Mouse (Mus musculus) gastrocnemius, postnatal 25 days (tissue): ENCODE data around the gene Qrich2. TPM values are rescaled to one million over a fixed set of nuclear protein-coding genes. Genes with fewer than 3 reads are reported as not detected.

Source experiments
- DNase-seq: peaks from one replicate; pipeline ENCODE4 v3.0.0; 2022
- total RNA-seq, 2 experiments: library from RNA; stranded (reverse); gene quantifications; 1 replicate in 1 of 2; 2 replicates in 1 of 2; pipeline ENCODE4 v1.2.3; 2021

Gene Qrich2
- total RNA-seq, 2 experiments from 2014 or later = not detected

DNA sequence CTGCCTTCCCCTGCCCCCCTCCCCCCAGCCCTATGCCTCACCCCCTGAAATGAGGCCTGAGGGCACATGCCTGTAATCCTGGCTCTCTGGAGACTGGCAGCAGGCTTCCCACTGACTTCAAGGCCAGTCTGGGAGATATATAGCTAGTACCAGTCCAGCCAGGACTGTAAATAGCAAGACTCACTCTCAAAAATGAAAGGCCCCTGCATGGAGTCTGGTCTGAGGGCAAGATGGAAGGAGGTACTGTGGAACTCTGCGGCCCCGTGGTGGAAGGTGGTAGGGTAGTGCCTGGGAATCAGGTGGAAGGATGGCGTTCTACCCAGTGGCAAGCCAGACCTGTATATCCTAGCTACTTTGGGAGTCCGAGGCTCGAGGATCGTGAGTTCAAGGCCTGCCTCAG lies 22.1 kb downstream of the Qrich2 start:
- DNase-seq = no peak

DNA sequence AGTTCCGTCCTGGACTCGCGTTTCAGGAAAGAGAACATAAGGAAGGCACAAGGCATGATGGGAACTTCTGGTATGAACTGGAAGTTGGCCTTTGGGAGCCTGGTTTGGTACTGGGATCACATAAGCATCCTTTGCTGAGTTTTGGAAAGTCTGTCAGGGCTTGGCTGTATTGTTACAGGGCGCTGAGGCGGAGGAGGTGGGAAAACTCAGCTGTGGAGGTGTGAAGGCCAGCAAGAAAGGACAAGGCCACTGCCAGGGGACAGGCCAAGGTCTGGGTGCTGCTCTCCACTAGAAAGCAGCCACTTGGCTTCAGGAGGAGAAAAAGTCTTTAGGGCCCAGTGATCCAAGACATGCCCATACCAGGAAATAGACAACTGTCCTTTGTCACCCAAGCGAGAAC lies 22.7 kb downstream of the Qrich2 start:
- no peak for DNase-seq

- DNase-seq = no peak
Measured at GRCm38 (mm10) chr11:116442867-116443177, 23.2 kb downstream of the Qrich2 start.

DNA sequence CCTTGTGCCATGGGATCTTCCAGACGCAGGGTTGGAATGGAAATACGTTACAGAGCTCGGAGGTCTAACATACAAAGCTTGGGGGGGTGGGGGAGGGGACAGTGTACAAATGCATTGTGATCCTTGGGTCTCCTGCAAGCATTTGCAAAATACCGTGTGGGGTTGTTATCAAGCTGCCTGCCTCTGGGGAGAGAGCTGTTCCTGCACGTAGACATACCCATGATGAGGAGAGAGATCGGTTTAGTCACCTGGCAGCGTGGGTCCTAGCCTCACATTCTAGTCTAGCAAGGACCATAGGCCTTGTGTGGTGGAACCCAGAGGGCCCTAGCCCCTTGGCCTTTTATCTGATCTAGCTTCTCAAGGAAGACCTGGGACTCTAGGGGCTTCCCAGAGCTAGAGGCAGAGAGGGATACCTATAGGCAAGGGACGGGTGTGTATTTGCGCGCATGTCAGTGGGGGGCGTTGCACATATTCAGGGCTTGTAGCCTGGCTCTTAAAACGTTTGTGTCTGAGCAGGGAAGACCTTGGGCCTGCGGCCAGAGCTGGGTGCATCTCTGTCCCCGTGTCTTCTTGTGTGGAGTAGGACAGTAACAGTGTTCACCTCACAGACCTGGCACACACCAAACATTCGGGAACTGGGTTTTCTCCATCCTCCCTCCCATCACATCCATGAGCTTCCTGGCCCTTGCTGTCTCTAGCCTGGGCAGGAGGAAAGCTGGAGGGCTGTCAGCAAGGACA lies 23.7 kb downstream of the Qrich2 start:
- DNase-seq = no peak

DNA sequence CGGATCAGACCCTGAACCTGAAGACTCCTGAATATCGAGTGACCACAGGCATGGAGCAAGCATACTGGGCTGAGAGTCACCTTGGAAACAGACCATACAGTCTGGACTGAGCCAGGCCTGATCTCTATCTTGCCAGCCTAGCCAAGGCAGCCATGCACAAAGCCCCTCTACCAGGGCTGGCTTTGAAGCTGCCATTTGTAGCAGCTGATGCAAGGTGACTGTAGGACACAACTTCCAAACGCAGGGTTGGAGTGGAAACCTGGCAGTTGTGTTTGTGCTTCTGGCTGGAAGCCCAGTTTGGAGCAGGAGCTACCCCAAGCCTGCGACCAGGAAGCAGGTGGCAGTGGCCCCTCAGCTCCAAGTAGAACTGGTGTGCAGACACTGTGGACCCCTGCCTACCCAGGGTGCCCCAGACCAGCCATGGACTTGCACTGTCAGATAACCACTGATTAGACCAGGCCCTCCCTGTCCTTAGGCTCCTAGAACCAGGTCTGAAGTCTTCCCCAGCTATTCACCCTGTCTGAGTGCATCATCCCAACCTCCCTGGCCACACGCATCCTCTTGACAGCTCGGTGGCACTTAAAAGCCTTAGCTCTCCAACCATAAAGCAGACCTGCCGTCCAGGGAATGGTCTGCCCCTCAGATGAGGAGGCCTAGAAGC lies 25.5 kb downstream of the Qrich2 start:
- DNase-seq = peak; percentile 50

DNA sequence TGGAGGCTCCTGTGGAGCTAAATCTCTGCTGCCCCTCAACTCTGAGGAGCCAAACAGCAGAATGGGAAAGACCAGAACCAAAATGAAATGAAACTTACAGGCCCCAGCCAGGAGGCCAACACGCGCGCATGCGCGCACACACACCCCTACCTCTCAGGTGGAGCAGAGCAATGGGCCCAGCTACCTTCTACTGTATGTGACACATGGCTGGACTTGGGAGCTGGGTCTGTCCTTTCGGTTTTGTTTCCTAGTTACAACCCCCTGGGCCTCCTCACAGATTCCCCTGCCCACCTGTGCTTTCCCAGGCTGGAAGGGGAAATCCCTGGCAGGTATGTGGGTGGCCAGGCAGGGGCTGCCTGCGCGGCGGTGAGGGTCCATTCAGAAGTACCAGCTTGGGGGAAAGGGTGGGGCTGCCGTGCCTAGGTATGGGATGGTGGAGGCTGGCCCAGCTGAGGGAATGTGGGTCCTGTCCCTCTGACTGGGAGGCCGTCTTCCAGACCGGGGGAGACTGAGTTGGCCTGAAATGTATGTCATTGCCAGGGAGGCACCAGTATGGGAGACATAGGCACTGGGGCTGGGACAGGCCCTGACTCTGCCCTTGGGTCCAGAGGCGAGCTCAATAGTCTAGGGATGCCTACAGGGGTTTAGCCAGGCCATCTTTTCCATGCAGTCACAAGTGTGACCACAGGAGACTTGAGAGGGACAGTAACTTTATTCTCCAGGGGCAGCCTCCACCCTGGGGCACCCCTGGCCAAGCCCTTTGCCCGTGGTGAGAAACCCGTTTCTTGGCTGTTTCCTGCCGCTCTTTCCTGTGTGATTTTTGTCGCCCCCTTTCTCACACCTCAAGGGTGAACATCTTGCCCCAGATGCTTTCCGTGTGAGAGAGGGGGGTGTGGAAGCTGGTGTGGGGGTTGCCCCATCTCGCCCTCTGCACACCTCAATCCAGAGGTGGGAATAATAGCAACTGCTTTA lies 26.5 kb downstream of the Qrich2 start:
- no peak for DNase-seq

DNA sequence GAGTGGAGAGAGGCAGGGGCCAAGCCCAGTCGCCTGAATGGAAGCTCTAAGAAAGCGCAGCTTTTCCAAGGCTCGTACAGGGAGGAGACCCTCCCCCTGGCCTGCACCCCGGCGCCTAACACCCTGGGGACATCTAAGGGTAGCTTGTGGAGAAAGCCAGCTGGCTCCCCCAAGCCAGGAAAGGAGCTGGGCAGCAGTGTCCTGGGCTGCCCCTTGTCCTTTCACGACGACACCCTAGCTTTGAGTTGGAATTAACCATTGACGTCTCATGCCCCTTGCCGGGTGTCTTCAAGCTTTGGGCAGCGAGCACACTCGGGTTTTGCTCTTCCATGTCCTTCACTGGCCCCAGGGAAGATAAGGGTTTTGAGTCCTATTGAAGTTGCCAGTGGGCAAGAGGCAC lies 28.5 kb downstream of the Qrich2 start:
- DNase-seq = peak; percentile 45

GRCm38 (mm10) chr11:116436725-116437331 lies 29.2 kb downstream of the Qrich2 start:
- DNase-seq = peak; percentile 84

DNA sequence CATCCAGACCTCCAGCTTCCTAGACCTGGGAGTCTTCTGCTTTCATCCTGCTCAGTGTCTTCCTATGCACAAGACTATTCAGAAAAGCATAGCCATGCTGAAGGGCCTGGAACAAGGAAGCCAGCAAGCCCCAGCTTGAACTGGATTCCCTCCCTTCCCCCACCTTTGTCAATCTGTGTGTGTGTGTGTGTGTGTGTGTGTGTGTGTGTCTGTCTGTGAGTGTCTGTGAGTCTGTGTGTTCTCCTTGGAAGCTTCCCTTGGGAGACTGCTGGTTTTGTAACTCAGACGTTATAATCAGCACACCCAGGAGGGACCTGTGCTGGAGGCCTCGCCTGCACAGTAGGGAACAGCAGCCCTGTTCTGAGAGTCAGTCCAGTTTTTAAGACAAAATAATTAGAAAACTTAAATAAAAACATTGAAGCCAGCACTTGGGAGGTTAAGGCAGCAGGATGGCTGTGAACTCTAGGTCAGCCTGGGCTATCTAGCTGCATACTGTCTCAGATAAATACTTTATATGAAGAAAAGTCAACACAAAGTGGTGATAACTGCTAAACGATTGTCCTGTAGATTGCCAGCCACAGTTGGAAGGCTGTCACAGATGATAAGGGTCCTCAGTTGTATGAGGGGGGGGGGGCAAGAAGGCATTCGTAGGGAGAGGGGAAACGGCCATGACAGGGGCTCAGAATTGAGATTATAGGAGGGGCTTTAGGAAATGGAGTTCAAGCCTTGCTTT lies 29.9 kb downstream of the Qrich2 start:
- no peak for DNase-seq

DNA sequence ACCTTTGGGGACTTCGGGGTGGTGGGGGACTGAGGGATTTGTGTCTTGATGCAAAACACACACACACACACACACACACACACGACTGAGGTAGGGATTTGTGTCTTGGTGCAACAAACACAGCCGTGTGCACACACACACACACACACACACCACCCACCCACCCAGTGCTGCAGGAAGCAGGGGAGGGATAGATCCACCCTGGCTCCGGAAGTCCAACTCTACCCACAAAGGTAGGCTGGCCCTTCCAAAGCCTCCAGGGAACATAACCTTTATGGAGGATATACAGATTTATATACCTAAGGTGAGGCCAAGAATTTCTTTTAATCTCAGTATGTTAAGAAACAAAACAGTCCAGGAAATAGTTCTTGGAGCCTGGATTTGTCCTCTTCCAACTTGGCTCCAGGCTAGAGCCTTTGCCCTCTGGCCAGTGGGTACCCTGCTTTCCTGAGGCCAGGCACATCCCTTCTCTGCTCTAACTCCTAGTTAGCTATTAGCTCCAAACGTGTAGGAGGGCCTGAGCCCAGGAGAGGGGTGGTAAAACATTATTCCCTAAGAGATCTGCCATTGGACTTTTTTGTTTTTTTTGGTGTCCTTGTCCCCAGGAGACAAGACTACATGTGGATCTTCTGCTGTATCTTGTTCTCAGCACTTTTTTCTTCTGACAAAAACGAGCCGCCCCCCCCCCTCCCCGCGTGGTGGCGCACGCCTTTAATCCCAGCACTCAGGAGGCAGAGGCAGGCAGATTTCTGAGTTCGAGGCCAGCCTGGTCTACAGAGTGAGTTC lies 30.9 kb downstream of the Qrich2 start:
- DNase-seq = no peak

GRCm38 (mm10) chr11:116434287-116434966 lies 31.6 kb downstream of the Qrich2 start:
- DNase-seq = peak; percentile 85

GRCm38 (mm10) chr11:116433356-116434286 lies 32.4 kb downstream of the Qrich2 start, which contains the start of gene Ubald2:
TSS of gene Ubald2 (plus strand) at chr11:116434094.
- DNase-seq = peak; percentile 100

DNA sequence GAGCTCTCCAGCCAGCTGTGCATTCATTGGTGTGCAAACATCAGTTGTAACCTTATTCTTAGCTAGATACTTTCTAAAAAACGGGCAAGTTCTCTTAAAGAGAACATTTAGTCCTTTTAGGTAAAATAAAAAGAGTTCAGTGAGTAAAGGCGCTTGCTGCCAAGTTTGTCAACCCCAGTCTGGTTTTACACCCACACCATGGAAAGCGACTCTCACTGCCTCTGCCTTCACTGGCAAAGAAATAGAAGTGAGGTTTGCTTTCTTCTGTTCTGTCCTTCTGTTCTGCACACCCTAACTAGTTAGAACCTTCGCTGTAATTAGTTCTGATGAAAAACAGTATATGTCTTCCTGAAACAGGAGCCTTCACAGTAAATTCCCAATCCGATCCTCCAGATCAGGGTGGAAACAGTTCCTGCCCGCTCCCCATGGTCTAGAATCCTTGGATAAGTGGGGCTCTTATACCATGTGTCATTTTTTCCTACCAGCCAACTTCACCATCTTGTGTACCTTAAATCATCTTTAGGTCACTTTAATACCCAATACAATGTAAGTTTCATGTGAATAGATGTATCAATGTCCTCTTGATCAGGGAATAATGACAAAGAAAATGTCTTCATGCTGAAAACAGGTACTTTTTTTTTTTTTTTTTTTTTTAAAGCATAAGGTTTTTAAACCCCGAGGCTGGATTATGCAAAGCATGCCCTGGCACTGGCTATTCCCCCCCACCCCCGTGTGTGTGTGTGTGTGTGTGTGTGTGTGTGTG lies 33.3 kb downstream of the Qrich2 start:
- DNase-seq = no peak

DNA sequence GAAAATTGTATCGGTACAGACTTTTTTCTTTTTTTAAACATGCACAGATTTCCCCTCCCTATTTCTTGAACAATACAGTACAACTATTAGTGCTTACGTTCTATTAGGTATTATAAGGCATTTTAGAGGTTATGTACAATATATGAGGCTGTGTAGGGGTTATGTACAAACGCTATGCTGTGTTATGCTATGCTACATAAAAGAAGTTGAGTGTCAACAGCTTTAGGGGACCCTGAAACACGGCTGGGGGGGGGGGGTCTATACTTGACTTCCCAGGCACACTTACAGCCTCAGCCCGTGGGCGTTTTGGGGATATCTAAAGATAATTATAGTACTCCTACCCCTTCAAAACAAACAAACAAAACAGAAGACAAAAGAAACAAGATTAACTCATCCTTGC lies 33.9 kb downstream of the Qrich2 start:
- DNase-seq = no peak

GRCm38 (mm10) chr11:116431428-116432077 lies 34.5 kb downstream of the Qrich2 start:
- DNase-seq = no peak

DNA sequence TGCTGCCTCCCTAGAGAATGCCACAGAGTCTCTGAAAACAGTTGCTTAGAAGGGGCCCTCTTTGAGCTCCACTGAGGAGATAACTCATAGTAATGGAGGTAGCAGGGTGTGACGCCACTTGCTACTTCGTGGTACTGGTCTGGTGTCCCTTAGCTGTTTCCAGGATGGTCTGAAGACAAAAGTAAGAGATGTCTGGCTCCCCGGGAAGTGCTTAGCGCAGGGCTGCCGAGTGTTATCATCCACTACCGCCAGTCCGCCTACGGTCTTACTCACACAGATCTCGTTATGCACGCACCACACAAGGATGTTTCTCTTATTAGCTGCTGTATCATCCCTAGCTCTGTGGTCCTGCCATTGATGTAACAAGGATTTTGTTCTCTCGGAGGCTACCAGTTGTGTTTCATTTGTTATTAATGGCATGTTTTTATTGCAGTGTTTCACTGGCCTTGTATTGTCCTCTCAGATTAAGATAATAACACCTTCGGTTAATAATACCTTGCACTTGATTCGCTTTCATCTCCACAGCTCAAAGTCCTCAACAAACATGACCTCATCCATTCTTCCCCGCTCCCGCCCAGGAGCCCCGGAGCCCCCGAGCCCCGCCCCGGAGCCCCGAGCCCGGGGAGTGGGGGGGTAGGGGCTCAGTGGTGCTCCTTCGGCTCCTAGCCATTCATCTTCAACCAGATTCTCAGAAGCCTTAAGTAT lies 35.2 kb downstream of the Qrich2 start:
- no peak for DNase-seq
